Mouse (Mus musculus) hindbrain, embryonic 11.5 days (tissue): ENCODE results near the gene Acta2. TPM values are rescaled to one million over a fixed set of nuclear protein-coding genes. Genes with fewer than 3 reads are reported as not detected.

Experiments
- ATAC-seq: fragments of 200-750 bp; cut with Nextera tagmentation; 2 replicates; pipeline ENCODE4 v1.8.0; 2017; ENCODE audit warnings: mild to moderate bottlenecking, moderate TSS enrichment, moderate library complexity; ENCODE audit not compliant: low FRiP score
- DNase-seq: peaks from one replicate; pipeline ENCODE4 v3.0.0-alpha.2; 2015; ENCODE audit warnings: low spot score
- H3K27ac ChIP-seq: fragments of 300-500 bp; sonication (generic); 2 replicates; pipeline ENCODE4 v1.5.1; 2014; ENCODE audit warnings: mild to moderate bottlenecking, low read depth, low read length
- H3K27me3 ChIP-seq: fragments of 300-500 bp; sonication (generic); 2 replicates; pipeline ENCODE4 v1.6.1; 2014; ENCODE audit warnings: mild to moderate bottlenecking, low read length, moderate library complexity, mixed read lengths; ENCODE audit not compliant: control insufficient read depth, insufficient read depth
- H3K36me3 ChIP-seq: fragments of 300-500 bp; sonication (generic); 2 replicates; pipeline ENCODE4 v1.6.1; 2014; ENCODE audit warnings: mild to moderate bottlenecking, low read length, moderate library complexity, mixed read lengths; ENCODE audit not compliant: control insufficient read depth, insufficient read depth
- H3K4me1 ChIP-seq: fragments of 300-500 bp; sonication (generic); replicated peaks from 2 replicates; pipeline ENCODE4 v1.6.1; 2014; ENCODE audit warnings: low read length, mixed read lengths; ENCODE audit not compliant: control insufficient read depth, insufficient read depth
- H3K4me2 ChIP-seq: fragments of 300-500 bp; sonication (generic); replicated peaks from 2 replicates; pipeline ENCODE4 v1.6.1; 2014; ENCODE audit warnings: mild to moderate bottlenecking, low read depth, low read length
- H3K4me3 ChIP-seq: fragments of 300-500 bp; sonication (generic); 2 replicates; pipeline ENCODE4 v1.5.1; 2014; ENCODE audit warnings: low read depth, low read length
- H3K9ac ChIP-seq: fragments of 300-500 bp; sonication (generic); 2 replicates; pipeline ENCODE4 v1.6.1; 2014; ENCODE audit warnings: low read depth, low read length
- H3K9me3 ChIP-seq: fragments of 300-500 bp; sonication (generic); 2 replicates; pipeline ENCODE4 v1.6.1; 2016; ENCODE audit warnings: low read length; ENCODE audit not compliant: control insufficient read depth
- WGBS: fragments of 180-500 bp; shearing (Covaris S2); extraction: QIAGEN DNeasy Blood & Tissue Kit; methylation state at CpG from one replicate; pipeline ENCODE4 v1.1.7; 2014; 5-methylcytosine and 5-hydroxymethylcytosine counted together
- polyA plus RNA-seq: library from polyadenylated mRNA; unstranded; fragments of >200 nt; fragmentation: Nextera tagmentation; extraction: Ambion mirVana; gene quantifications from 2 replicates; pipeline ENCODE4 v1.2.1, GENCODE M21; 2014

Acta2 gene
- polyA plus RNA-seq, 1 experiment from 2014 or later: 36.8 TPM

GRCm38 (mm10) chr19:34220732-34221380, 34.5 kb downstream of the Acta2 start:
- Histone ChIP-seq H3K9ac (no peak overlapping the region), H3K36me3 (no peaks in the 10 kb centered on the region), H3K9me3 (no peaks in the 10 kb centered on the region), H3K27ac (no peak overlapping the region), H3K4me3 (no peak overlapping the region), H3K27me3 (no peaks in the 10 kb centered on the region), H3K4me1 (no peaks in the 10 kb centered on the region), H3K4me2 (no peak overlapping the region)
- ATAC-seq: no peak
- DNase-seq: no peak
- 83% methylated on average over 3 of the region's 3 CpGs for WGBS

- ATAC-seq: no peak
- no peak overlapping the region for H3K4me2 ChIP-seq
- no peak for DNase-seq
- H3K27ac ChIP-seq: no peak overlapping the region
- H3K9me3 ChIP-seq: no peaks in the 10 kb centered on the region
- WGBS: 86% methylated on average over 5 of the region's 5 CpGs
- no peaks in the 10 kb centered on the region for H3K4me1 ChIP-seq
- no peaks in the 10 kb centered on the region for H3K36me3 ChIP-seq
- no peak overlapping the region for H3K9ac ChIP-seq
- H3K27me3 ChIP-seq: no peaks in the 10 kb centered on the region
- no peak overlapping the region for H3K4me3 ChIP-seq
Measured at GRCm38 (mm10) chr19:34219260-34219968, 36.0 kb downstream of the Acta2 start.

- no peak overlapping the region for H3K4me3 ChIP-seq
- no peaks in the 10 kb centered on the region for H3K9me3 ChIP-seq
- no peaks in the 10 kb centered on the region for H3K36me3 ChIP-seq
- H3K4me1 ChIP-seq: no peaks in the 10 kb centered on the region
- no peak overlapping the region for H3K27ac ChIP-seq
- H3K27me3 ChIP-seq: no peaks in the 10 kb centered on the region
- no peak for ATAC-seq
- DNase-seq: no peak
- 81% methylated on average over 3 of the region's 3 CpGs for WGBS
- H3K4me2 ChIP-seq: no peak overlapping the region
- no peak overlapping the region for H3K9ac ChIP-seq
Measured at GRCm38 (mm10) chr19:34217761-34218160, 37.6 kb downstream of the Acta2 start.

- Histone ChIP-seq H3K9ac (no peak overlapping the region), H3K9me3 (no peaks in the 10 kb centered on the region), H3K4me2 (no peak overlapping the region), H3K27me3 (no peaks in the 10 kb centered on the region), H3K4me3 (no peak overlapping the region), H3K4me1 (no peaks in the 10 kb centered on the region), H3K27ac (no peak overlapping the region), H3K36me3 (no peaks in the 10 kb centered on the region)
- 78% methylated on average over 5 of the region's 5 CpGs for WGBS
- DNase-seq (no peak), ATAC-seq (no peak)
Measured at GRCm38 (mm10) chr19:34216956-34217355, 38.4 kb downstream of the Acta2 start.

- no peak overlapping the region for H3K4me3 ChIP-seq
- H3K27ac ChIP-seq: no peak overlapping the region
- H3K9ac ChIP-seq: no peak overlapping the region
- WGBS: 71% methylated on average over 4 of the region's 4 CpGs
- ATAC-seq: no peak
- H3K9me3 ChIP-seq: no peaks in the 10 kb centered on the region
- no peaks in the 10 kb centered on the region for H3K27me3 ChIP-seq
- DNase-seq: no peak
- H3K36me3 ChIP-seq: no peaks in the 10 kb centered on the region
- no peaks in the 10 kb centered on the region for H3K4me1 ChIP-seq
- no peak overlapping the region for H3K4me2 ChIP-seq
Measured at GRCm38 (mm10) chr19:34214136-34214535, 41.3 kb downstream of the Acta2 start.

- no peaks in the 10 kb centered on the region for H3K36me3 ChIP-seq
- no peak overlapping the region for H3K27ac ChIP-seq
- no peak overlapping the region for H3K9ac ChIP-seq
- no peaks in the 10 kb centered on the region for H3K27me3 ChIP-seq
- H3K9me3 ChIP-seq: no peaks in the 10 kb centered on the region
- H3K4me3 ChIP-seq: no peak overlapping the region
- H3K4me2 ChIP-seq: no peak overlapping the region
- ATAC-seq (no peak), DNase-seq (no peak)
- H3K4me1 ChIP-seq: no peaks in the 10 kb centered on the region
Measured at GRCm38 (mm10) chr19:34213251-34213645, 42.1 kb downstream of the Acta2 start.

- no peak for DNase-seq
- H3K27ac ChIP-seq: no peak overlapping the region
- no peaks in the 10 kb centered on the region for H3K36me3 ChIP-seq
- H3K9ac ChIP-seq: no peak overlapping the region
- H3K27me3 ChIP-seq: no peaks in the 10 kb centered on the region
- no peak overlapping the region for H3K4me3 ChIP-seq
- no peaks in the 10 kb centered on the region for H3K9me3 ChIP-seq
- H3K4me1 ChIP-seq: no peaks in the 10 kb centered on the region
- WGBS: 90% methylated on average over 12 of the region's 12 CpGs
- H3K4me2 ChIP-seq: no peak overlapping the region
- no peak for ATAC-seq
Measured at GRCm38 (mm10) chr19:34212489-34213250, 42.7 kb downstream of the Acta2 start.

- H3K4me1 ChIP-seq: no peaks in the 10 kb centered on the region
- no peak overlapping the region for H3K27ac ChIP-seq
- H3K4me2 ChIP-seq: no peak overlapping the region
- H3K9ac ChIP-seq: no peak overlapping the region
- DNase-seq: no peak
- H3K27me3 ChIP-seq: no peaks in the 10 kb centered on the region
- 63% methylated on average over 2 of the region's 2 CpGs for WGBS
- H3K36me3 ChIP-seq: no peaks in the 10 kb centered on the region
- ATAC-seq: no peak
- no peaks in the 10 kb centered on the region for H3K9me3 ChIP-seq
- no peak overlapping the region for H3K4me3 ChIP-seq
Measured at GRCm38 (mm10) chr19:34210841-34211240, 44.5 kb downstream of the Acta2 start.
